Mouse (Mus musculus) embryonic fibroblast, embryonic 13.5 days (primary cell): ENCODE results near the gene Ankrd52. TPM values are rescaled to one million over a fixed set of nuclear protein-coding genes. Genes with fewer than 3 reads are reported as not detected.

Source experiments
- H3K27ac ChIP-seq: 2 replicates; pipeline ENCODE4 v1.5.1; 2012; ENCODE audit warnings: low read length, control low read depth, inconsistent platforms; ENCODE audit not compliant: insufficient read depth
- H3K4me1 ChIP-seq: 2 replicates; pipeline ENCODE4 v1.6.1; 2011; ENCODE audit warnings: low read length; ENCODE audit not compliant: control insufficient read depth, insufficient read depth
- H3K4me3 ChIP-seq: 2 replicates; pipeline ENCODE4 v1.5.1; 2011; ENCODE audit warnings: mild to moderate bottlenecking, control low read depth, low read length; ENCODE audit not compliant: insufficient read depth
- CTCF ChIP-seq: IDR thresholded peaks from 2 replicates; pipeline ENCODE4 v1.5.1; 2011; ENCODE audit warnings: mild to moderate bottlenecking, control low read depth, low read length, moderate library complexity, borderline replicate concordance; ENCODE audit not compliant: insufficient read depth
- POLR2A ChIP-seq: IDR thresholded peaks from 2 replicates; pipeline ENCODE4 v1.6.1; 2011; ENCODE audit warnings: low read depth, mild to moderate bottlenecking, control low read depth, low read length, moderate library complexity
- polyA plus RNA-seq: library from polyadenylated mRNA; stranded (reverse); fragments of >200 nt; gene quantifications from 2 replicates; pipeline ENCODE4 v1.2.4, GENCODE M21; 2011; ENCODE audit warnings: low read depth; ENCODE audit not compliant: missing spikeins, insufficient read length

The Ankrd52 gene
- polyA plus RNA-seq, 1 experiment: 59.1 TPM

GRCm38 (mm10) chr10:128377940-128378448 lies 1.1 kb downstream of the Ankrd52 start:
- H3K27ac ChIP-seq: no peak overlapping the region
- H3K4me3 ChIP-seq: peak overlapping the region; percentile 84
- peaks cover 2% of the 10 kb centered on the region; the same call in 1 of the 2 replicates for H3K4me1 ChIP-seq
- TF ChIP-seq CTCF (no peak), POLR2A (no peak)

GRCm38 (mm10) chr10:128378462-128378861 lies 1.5 kb downstream of the Ankrd52 start:
- Histone ChIP-seq H3K4me1 (peaks cover 2% of the 10 kb centered on the region; the same call in 1 of the 2 replicates), H3K27ac (no peak overlapping the region), H3K4me3 (peak overlapping the region; percentile 84)
- no peak for TF ChIP-seq POLR2A
- TF ChIP-seq CTCF: no peak

- Histone ChIP-seq H3K4me1 (peaks cover 2% of the 10 kb centered on the region; the same call in 1 of the 2 replicates), H3K4me3 (no peak overlapping the region), H3K27ac (no peak overlapping the region)
- TF ChIP-seq POLR2A (no peak), CTCF (no peak)
These were observed 2.3 kb downstream of the Ankrd52 start for GRCm38 (mm10) chr10:128379260-128379659.

GRCm38 (mm10) chr10:128380565-128380964 lies 3.6 kb downstream of the Ankrd52 start:
- Histone ChIP-seq H3K4me3 (no peak overlapping the region), H3K27ac (no peak overlapping the region), H3K4me1 (peaks cover 2% of the 10 kb centered on the region; the same call in 1 of the 2 replicates)
- TF ChIP-seq POLR2A (no peak), CTCF (no peak)

GRCm38 (mm10) chr10:128382482-128382881 lies 5.6 kb downstream of the Ankrd52 start:
- peaks cover 2% of the 10 kb centered on the region; the same call in 1 of the 2 replicates for H3K4me1 ChIP-seq
- TF ChIP-seq CTCF: no peak
- TF ChIP-seq POLR2A: no peak
- no peak overlapping the region for H3K4me3 ChIP-seq
- no peak overlapping the region for H3K27ac ChIP-seq

GRCm38 (mm10) chr10:128385902-128386301 lies 9.0 kb downstream of the Ankrd52 start:
- H3K4me1 ChIP-seq: no peaks in the 10 kb centered on the region
- no peak overlapping the region for H3K27ac ChIP-seq
- TF ChIP-seq POLR2A (no peak), CTCF (no peak)

GRCm38 (mm10) chr10:128388941-128389340 lies 12.0 kb downstream of the Ankrd52 start:
- no peak overlapping the region for H3K4me3 ChIP-seq
- no peak overlapping the region for H3K27ac ChIP-seq
- TF ChIP-seq POLR2A (no peak), CTCF (no peak)
- no peaks in the 10 kb centered on the region for H3K4me1 ChIP-seq

More at GRCm38 (mm10) chr10:128385902-128386301, 9.0 kb downstream of the Ankrd52 start:
- no peak overlapping the region for H3K4me3 ChIP-seq

- Histone ChIP-seq H3K4me3 (no peak overlapping the region), H3K4me1 (no peaks in the 10 kb centered on the region), H3K27ac (no peak overlapping the region)
- TF ChIP-seq CTCF (no peak), POLR2A (no peak)
These were observed 12.7 kb downstream of the Ankrd52 start for GRCm38 (mm10) chr10:128389570-128389969.

- Histone ChIP-seq H3K4me3 (no peak overlapping the region), H3K27ac (no peak overlapping the region), H3K4me1 (no peaks in the 10 kb centered on the region)
- no peak for TF ChIP-seq POLR2A
These were observed 13.5 kb downstream of the Ankrd52 start for GRCm38 (mm10) chr10:128390366-128390765.

GRCm38 (mm10) chr10:128391850-128392249 lies 14.9 kb downstream of the Ankrd52 start:
- TF ChIP-seq POLR2A: no peak
- no peak for TF ChIP-seq CTCF
- Histone ChIP-seq H3K27ac (no peak overlapping the region), H3K4me1 (no peaks in the 10 kb centered on the region), H3K4me3 (no peak overlapping the region)

GRCm38 (mm10) chr10:128396017-128396673 lies 19.2 kb downstream of the Ankrd52 start:
- Histone ChIP-seq H3K4me3 (no peak overlapping the region), H3K27ac (no peak overlapping the region), H3K4me1 (no peaks in the 10 kb centered on the region)
- TF ChIP-seq CTCF (no peak), POLR2A (no peak)
